8 mouse cellular contexts compared by ENCODE assay signal in the genomic region with DNA sequence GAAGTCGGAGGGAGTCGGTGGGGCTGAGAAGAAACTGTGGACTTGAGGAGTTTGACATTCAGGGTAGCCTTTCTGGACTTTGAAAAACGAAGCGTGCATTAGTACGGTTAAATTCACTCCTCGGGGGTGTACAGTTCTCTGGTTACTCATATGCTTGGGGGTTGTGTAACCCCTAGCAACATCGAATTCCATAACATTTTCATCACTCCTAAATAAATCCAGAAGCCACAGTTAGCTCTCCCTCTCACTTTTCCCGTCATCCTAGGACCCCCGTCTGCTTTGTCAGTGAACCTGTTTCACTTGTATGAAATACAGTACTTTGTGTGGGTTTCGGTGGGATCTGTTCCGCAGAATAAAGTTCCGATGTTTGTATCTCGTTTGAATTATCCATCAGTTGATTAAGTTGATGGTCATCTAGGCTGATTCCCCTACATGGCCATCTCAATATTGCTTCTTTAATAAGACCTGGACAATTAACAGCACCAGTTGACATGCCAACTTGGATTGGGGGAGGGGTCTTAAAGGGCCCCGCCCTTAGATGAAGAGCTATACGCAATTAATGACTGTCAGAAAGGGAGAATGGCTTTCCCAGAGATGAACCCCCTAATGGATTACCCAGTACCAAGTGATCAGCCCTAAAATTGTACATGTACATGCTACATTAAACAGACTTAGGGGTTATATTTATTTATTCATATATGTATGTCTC. TPM values are rescaled to one million over a fixed set of nuclear protein-coding genes. Genes with fewer than 3 reads are reported as not detected.
DNase-seq lines count a peak whose midpoint lies in the region; TF ChIP-seq lines count a peak whose summit lies in the region.

No protein-coding gene starts in this region.

- peak overlapping the region; percentile 82 for H3K27ac ChIP-seq in cerebellum, adult 2 months (ENCODE audit: insufficient read depth, low read length)
- H3K27ac ChIP-seq in spleen, adult 2 months (ENCODE audit: insufficient read depth, low read length), result peak overlapping the region; percentile 66
- peak overlapping the region; percentile 95 for H3K27ac ChIP-seq in limb, embryonic 10.5 days

- TF ChIP-seq POLR2A in cerebellum, adult 2 months (IDR thresholded peaks at IDR 0.05; ENCODE audit: borderline replicate concordance, insufficient read depth, low read length), result no peak
- TF ChIP-seq POLR2A in spleen, adult 2 months (IDR thresholded peaks at IDR 0.05; ENCODE audit: low read depth, low read length), result no peak

- no peak for TF ChIP-seq CTCF in cerebellum, adult 2 months (IDR thresholded peaks at IDR 0.05; ENCODE audit: borderline replicate concordance, insufficient read depth, low read depth, low read length)
- no peak for TF ChIP-seq CTCF in spleen, adult 2 months (IDR thresholded peaks at IDR 0.05; ENCODE audit: extremely low read depth, insufficient read depth, insufficient read length, insufficient replicate concordance)

- no peak for DNase-seq in cerebellum, adult 2 months
- DNase-seq in cerebellum, adult 18-20 months, result no peak
- no peak for DNase-seq in spleen, adult 2 months (ENCODE audit: low read depth in 1 of 2, low spot score in 2 of 2)
- DNase-seq in spleen, postnatal 10 days (ENCODE audit: low spot score in 2 of 2), result no peak
- no peak for DNase-seq in limb, embryonic 10.5 days (ENCODE audit: low spot score)
- DNase-seq in retina, postnatal 1 day, result peak; percentile 27
- no peak for DNase-seq in adrenal gland, adult 8-10 months
- DNase-seq in left cerebral cortex, adult 8-10 months (ENCODE audit: low spot score in 2 of 2), result no peak

- peaks cover 9% of the 10 kb centered on the region for H3K4me1 ChIP-seq in cerebellum, adult 2 months (ENCODE audit: control insufficient read depth, insufficient read depth, low read length)
- no peaks in the 10 kb centered on the region; the same call in 1 of the 2 replicates for H3K4me1 ChIP-seq in spleen, adult 2 months (ENCODE audit: control insufficient read depth, insufficient read depth, insufficient read length)
- H3K4me1 ChIP-seq in limb, embryonic 10.5 days, result peaks cover 17% of the 10 kb centered on the region

- no peaks in the 10 kb centered on the region for H3K9me3 ChIP-seq in limb, embryonic 10.5 days (replicated peaks)

- H3K36me3 ChIP-seq in spleen, adult 2 months (ENCODE audit: control insufficient read depth, insufficient read depth, low read length), result no peaks in the 10 kb centered on the region; the same call in 1 of the 2 replicates
- peaks cover 27% of the 10 kb centered on the region for H3K36me3 ChIP-seq in limb, embryonic 10.5 days

- WGBS in cerebellum, adult 2 months, result 7% methylated on average over 15 of the region's 15 CpGs
- 20% methylated on average over 15 of the region's 15 CpGs for WGBS in spleen, adult 2 months
- 25% methylated on average over 15 of the region's 15 CpGs for WGBS in limb, embryonic 10.5 days

- H3K27me3 ChIP-seq in cerebellum, adult 2 months (ENCODE audit: control insufficient read depth, insufficient read depth, low read length), result no peaks in the 10 kb centered on the region
- no peaks in the 10 kb centered on the region for H3K27me3 ChIP-seq in spleen, adult 2 months (ENCODE audit: control insufficient read depth, insufficient read depth, low read length)
- no peaks in the 10 kb centered on the region for H3K27me3 ChIP-seq in limb, embryonic 10.5 days (ENCODE audit: low read depth, poor library complexity, severe bottlenecking)

- peak overlapping the region; percentile 90 for H3K4me3 ChIP-seq in cerebellum, adult 2 months (replicated peaks; ENCODE audit: insufficient read depth, low read depth, low read length)
- peak overlapping the region; percentile 91 for H3K4me3 ChIP-seq in spleen, adult 2 months (ENCODE audit: extremely low read depth, insufficient read depth, insufficient read length)
- peak overlapping the region; percentile 86 for H3K4me3 ChIP-seq in limb, embryonic 10.5 days

RNA-seq across cellular contexts. Expression of a gene that starts 0.7 kb away (rescaled TPM):
- 62.6 and 65.1 TPM in 2 replicates for polyA plus RNA-seq in cerebellum, adult 2 months (2012; rRNA removed)
- polyA plus RNA-seq in spleen, adult 2 months (2012; rRNA removed), result 20.4 and 32.6 TPM in 2 replicates
- polyA plus RNA-seq in limb, embryonic 10.5 days (2016; fragmentation: Nextera tagmentation; extraction: Ambion mirVana), result 25.6 and 25.9 TPM in 2 replicates
- total RNA-seq in adrenal gland, adult 8-10 months (2022), result 10 to 100 TPM; 15.6 to 33.5 (median 22.0) TPM
- total RNA-seq in left cerebral cortex, adult 8-10 months (2022), result 10 to 100 TPM; 42.2 to 48.0 (median 44.4) TPM

RNA-seq across cellular contexts. Expression of a gene that starts 55.3 kb away (rescaled TPM):
- 44.3 and 50.1 TPM in 2 replicates for polyA plus RNA-seq in cerebellum, adult 2 months (2012; rRNA removed)
- 3.0 TPM in 2 replicates for polyA plus RNA-seq in spleen, adult 2 months (2012; rRNA removed)
- 23.3 and 27.7 TPM in 2 replicates for polyA plus RNA-seq in limb, embryonic 10.5 days (2016; fragmentation: Nextera tagmentation; extraction: Ambion mirVana)
- 10 to 100 TPM; 16.4 to 29.0 (median 21.4) TPM for total RNA-seq in adrenal gland, adult 8-10 months (2022)
- 10 to 100 TPM; 39.5 to 41.0 (median 40.4) TPM for total RNA-seq in left cerebral cortex, adult 8-10 months (2022)
